Mouse (Mus musculus) mature B cell (primary cell): Measurements from ENCODE around the gene Thsd4.
"Not testable (repeated sequence)": the region's sequence is repeated elsewhere in the genome, so short reads cannot be mapped to it uniquely, and the experiment has no call there.

Experiments
- in situ Hi-C: fragments of 300-500 bp; cut with MboI; formaldehyde crosslinking; loops from 2 replicates; pipeline ENCODE4 v1.14.3; 2019

Thsd4 gene

DNA sequence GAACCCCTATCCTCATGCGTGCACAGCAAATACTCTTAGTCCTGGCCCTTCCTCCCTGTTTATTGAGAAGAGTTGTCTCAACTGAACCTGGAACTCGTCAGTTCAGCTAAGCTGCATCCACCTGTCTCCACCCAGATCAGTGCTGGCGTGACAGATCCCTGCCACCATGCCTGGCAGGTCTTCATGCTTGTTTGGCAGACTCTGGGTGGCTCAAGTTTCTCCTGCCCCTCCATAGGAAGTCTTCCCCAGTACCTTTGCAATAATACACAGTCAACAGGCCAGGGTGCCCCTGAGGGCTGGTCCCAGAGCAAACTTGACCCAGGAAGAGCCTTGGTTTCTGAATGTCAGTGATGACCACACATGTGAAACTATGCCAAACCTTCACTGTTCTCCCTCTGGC lies 576.6 kb downstream of the Thsd4 start:
- in situ Hi-C loops = no loop called here

DNA sequence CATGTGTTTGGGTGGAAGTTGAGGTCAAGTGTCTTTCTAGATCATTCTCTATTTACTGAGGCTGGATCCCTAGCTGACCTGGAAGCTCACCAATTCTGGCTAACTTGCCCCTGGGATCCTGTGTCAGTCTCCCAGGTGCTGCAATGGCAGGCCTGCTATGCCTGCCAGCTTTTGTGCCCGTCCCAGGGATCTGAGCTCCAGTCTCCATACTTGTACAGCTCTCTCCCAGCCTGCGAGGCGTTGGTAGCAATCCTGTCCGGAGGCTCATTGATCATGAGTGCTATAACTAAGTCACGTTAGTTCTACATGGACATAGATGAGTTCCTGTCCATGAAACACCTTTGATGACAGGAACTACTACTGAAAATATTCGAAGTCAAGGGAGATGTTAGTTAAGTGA lies 578.0 kb downstream of the Thsd4 start:
- in situ Hi-C loops = no loop called here

DNA sequence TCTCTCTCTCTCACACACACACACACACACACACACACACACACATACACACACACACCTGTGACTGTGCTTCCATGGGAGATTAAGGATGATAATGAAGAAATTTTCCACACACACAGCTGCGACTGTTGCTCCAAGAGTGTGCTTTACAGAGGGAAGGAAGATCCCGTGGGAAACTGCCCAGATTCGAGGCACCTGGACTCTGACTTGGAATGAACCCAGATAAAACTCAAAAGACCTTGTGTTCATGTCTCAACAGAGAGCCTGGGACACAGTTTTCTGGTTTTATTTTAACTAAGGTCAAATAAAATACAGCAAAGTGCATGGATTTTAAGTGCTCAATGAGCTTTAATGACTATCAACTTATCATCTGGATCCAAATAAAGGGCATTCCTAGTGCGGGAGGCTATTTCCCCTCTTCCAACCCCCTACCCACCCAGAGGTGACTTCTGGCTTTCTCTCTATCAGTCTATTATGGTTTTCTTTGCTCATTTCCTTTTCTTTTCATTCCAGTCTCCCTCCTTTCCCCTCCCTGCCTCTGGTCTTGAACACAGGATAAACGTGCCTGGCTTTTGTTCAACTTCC lies 579.3 kb downstream of the Thsd4 start:
- in situ Hi-C loops = no loop called here

DNA sequence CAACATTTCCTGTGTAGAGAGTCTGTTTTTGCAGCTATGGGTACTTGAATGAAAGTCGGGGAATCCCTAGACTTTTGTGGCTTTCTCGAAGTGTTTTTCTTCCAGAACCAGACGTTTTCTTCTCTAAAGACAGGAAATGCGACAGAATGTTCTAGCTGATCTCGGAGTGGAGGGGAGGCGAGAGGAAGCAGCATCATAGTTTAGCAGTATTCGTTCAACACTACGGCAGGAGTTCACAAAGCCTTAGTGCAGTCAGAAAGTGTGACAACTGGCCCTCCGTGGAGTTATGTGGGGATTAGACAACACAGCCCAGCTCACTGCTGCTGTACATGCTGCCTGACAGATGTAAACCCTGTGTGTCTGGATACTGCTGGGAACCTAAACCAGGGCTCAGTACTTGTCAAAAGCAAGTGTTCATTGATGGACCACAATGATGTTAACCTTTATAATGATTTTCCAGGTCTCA lies 579.9 kb downstream of the Thsd4 start:
- in situ Hi-C loops = no loop called here

DNA sequence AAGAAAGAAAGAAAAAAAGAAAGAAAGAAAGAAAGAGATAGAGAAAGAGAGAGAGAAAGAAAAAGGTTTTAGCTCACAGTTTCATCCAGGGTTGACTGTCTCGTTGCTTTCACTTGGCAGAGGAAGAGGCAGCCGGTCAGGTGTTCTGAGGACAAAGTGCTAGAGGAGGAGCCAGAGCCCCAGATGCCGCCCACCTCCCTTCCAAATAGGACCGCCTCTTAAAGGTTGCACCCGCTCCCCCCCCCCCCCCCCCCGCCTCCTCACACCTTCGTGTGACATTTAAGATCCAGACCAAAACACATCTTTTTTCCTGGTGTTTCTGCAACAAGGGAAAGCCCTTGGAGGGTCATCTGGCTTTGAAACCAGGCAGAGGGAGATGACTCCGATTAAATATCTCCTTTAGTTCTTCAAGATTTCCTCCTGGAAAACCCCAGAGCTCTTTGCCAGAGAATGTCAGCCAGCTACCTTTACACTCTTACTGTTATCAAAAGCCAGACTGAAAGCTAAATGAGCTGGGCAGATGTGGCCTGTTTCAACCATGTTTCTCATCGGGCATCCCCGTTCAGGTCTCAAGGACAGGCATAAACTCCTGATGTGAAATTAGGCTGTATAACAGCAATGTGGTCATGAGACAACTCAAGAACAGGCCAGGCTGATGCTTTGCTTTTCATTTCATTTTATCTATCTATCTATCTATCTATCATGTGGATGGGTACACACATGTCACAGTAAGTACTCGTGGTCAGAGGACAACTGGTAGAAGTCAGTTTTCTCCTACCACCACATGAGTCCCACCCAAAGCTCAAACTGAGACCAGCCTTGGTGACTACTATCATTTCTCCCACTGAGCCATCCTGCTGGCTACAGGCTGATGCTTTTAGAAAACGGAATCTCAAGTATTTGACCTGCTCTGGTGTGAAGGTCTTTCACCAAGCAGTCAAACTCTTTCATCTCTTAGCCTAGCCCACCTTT lies 580.6 kb downstream of the Thsd4 start:
- in situ Hi-C loops = no loop called here

DNA sequence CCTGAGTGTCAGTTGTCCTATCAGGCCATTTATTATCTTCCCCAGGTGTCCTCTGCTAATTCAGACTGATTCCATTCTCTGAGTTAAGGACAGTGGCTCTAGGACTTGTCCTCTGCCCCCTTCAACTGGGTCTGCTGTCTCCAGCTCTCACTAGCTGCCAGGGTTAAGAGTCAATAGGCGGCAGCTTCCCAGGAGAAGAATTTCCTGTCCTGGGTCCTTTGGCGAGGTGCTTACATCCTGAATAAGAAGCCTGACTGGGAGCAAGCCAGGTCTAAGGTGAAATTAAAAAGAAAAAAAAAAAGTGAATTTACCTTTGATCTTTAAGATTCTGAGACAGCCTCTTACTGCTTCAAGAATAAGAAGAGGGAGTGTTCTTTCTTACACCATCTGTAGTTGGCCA lies 582.2 kb downstream of the Thsd4 start:
- in situ Hi-C loops = no loop called here

DNA sequence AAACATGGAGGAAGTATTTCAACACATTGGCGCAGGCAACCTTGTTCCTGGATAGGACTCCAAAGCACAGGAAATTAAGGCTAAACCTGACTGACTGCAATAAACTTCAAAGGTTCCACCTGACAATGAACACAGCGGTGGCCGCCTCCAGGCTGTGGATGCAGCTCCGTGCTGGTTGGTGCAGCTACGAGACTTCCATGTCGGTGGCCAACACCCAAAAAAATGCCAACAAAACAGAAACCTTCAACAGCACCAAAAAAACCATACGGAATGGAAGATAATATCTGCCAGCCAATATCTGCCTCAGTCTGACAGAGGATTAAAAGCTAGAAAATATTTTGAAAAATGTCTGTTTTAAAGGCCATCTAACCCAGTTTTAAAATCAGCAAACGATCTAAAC lies 583.3 kb downstream of the Thsd4 start:
- in situ Hi-C loops = no loop called here

DNA sequence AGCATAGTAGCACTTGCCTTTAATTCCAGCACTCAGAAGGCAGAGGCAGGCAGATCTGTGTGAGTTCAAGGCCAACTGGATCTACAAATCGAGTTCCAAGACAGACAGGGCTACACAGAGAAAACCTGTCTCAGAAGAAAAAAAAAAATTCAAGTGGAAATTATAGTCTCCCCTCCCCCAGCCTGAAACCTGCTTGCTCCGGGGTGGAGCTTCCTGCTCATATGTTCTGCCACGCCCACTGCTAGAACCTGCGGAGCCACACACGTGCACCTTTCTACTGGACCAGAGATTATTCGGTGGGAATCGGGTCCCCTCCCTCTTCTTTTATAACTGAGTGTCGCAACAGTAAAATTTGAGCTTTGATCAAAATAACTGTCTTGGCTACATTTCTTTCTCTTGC lies 586.0 kb downstream of the Thsd4 start:
- in situ Hi-C loops = not testable (repeated sequence)

DNA sequence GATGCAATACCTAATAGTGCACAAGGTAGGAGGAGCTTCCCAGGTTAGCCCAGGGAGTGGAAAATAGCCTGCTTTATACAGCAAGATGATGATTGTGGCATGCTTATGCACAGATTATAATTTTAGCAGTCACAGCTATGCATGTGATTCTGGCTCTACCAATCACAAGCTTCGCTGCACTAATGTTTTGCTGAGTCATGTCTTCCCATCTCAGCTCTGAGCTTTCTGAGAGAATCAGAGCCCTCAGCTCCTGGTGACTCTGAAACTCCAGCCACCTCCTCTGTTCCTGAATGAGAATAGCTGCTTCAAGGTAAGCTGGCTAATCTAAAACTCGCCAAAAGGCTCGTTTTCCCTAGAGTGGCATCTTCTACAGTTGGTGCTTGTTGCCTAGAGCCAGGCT lies 591.6 kb downstream of the Thsd4 start:
- in situ Hi-C loops = no loop called here
